Mouse (Mus musculus): ENCODE measurements around the gene Fpgs. TPM values are rescaled to one million over a fixed set of nuclear protein-coding genes. Genes with fewer than 3 reads are reported as not detected.

Gene Fpgs
- polyA plus RNA-seq, 1 experiment from 2014 or later: 19.9 TPM

GRCm38 (mm10) chr2:32691041-32691440, 12.9 kb downstream of the Fpgs start:
- H3K4me1 ChIP-seq: peaks cover 15% of the 10 kb centered on the region
- WGBS: 89% methylated on average over 11 of the region's 11 CpGs
- H3K9me3 ChIP-seq: no peaks in the 10 kb centered on the region
- no peaks in the 10 kb centered on the region for H3K27me3 ChIP-seq
- no peak overlapping the region for H3K4me2 ChIP-seq (replicated peaks)
- ATAC-seq (replicated peaks): no peak
- peaks cover 9% of the 10 kb centered on the region; the same call in 1 of the 2 replicates for H3K36me3 ChIP-seq
- H3K9ac ChIP-seq (replicated peaks): no peak overlapping the region
- no peak overlapping the region for H3K4me3 ChIP-seq
- no peak overlapping the region for H3K27ac ChIP-seq (replicated peaks)

GRCm38 (mm10) chr2:32689420-32689819, 14.5 kb downstream of the Fpgs start:
- H3K4me3 ChIP-seq: no peak overlapping the region
- no peak for ATAC-seq (replicated peaks)
- WGBS: 23% methylated on average over 5 of the region's 5 CpGs
- H3K36me3 ChIP-seq: peaks cover 18% of the 10 kb centered on the region; the same call in 1 of the 2 replicates
- H3K27me3 ChIP-seq: no peaks in the 10 kb centered on the region
- no peaks in the 10 kb centered on the region for H3K9me3 ChIP-seq
- no peak overlapping the region for H3K4me2 ChIP-seq (replicated peaks)
- peaks cover 15% of the 10 kb centered on the region for H3K4me1 ChIP-seq
- H3K27ac ChIP-seq (replicated peaks): no peak overlapping the region
- H3K9ac ChIP-seq (replicated peaks): no peak overlapping the region

GRCm38 (mm10) chr2:32687562-32687961, 16.4 kb downstream of the Fpgs start:
- 96% methylated on average over 8 of the region's 8 CpGs for whole genome bisulfite sequencing
- H3K36me3 ChIP-seq: peaks cover 28% of the 10 kb centered on the region; the same call in 1 of the 2 replicates
- ATAC-seq (replicated peaks): no peak

GRCm38 (mm10) chr2:32686640-32687039, 17.3 kb downstream of the Fpgs start:
- Histone ChIP-seq H3K27me3 (no peaks in the 10 kb centered on the region), H3K4me2 (replicated peaks) (no peak overlapping the region), H3K4me3 (no peak overlapping the region), H3K27ac (replicated peaks) (no peak overlapping the region), H3K4me1 (no peaks in the 10 kb centered on the region), H3K9me3 (no peaks in the 10 kb centered on the region), H3K36me3 (peaks cover 28% of the 10 kb centered on the region; the same call in 1 of the 2 replicates), H3K9ac (replicated peaks) (no peak overlapping the region)
- 93% methylated on average over 6 of the region's 6 CpGs for WGBS
- no peak for ATAC-seq (replicated peaks)

More at GRCm38 (mm10) chr2:32687562-32687961, 16.4 kb downstream of the Fpgs start:
- Histone ChIP-seq H3K4me1 (peaks cover 3% of the 10 kb centered on the region), H3K4me2 (replicated peaks) (no peak overlapping the region), H3K4me3 (no peak overlapping the region), H3K27me3 (no peaks in the 10 kb centered on the region), H3K9me3 (no peaks in the 10 kb centered on the region), H3K9ac (replicated peaks) (no peak overlapping the region), H3K27ac (replicated peaks) (no peak overlapping the region)

GRCm38 (mm10) chr2:32685807-32686206, 18.1 kb downstream of the Fpgs start:
- Histone ChIP-seq H3K4me2 (replicated peaks) (no peak overlapping the region), H3K36me3 (peaks cover 28% of the 10 kb centered on the region; the same call in 1 of the 2 replicates), H3K27me3 (no peaks in the 10 kb centered on the region), H3K4me3 (no peak overlapping the region), H3K9me3 (no peaks in the 10 kb centered on the region), H3K27ac (replicated peaks) (no peak overlapping the region), H3K9ac (replicated peaks) (no peak overlapping the region), H3K4me1 (no peaks in the 10 kb centered on the region)
- no peak for ATAC-seq (replicated peaks)
- 93% methylated on average over 3 of the region's 3 CpGs for WGBS

- Histone ChIP-seq H3K9ac (replicated peaks) (no peak overlapping the region), H3K36me3 (peaks cover 28% of the 10 kb centered on the region; the same call in 1 of the 2 replicates)
- WGBS: 95% methylated on average over 15 of the region's 15 CpGs
Measured at GRCm38 (mm10) chr2:32684681-32685428, 19.1 kb downstream of the Fpgs start.

GRCm38 (mm10) chr2:32683701-32684100, 20.2 kb downstream of the Fpgs start:
- ATAC-seq (replicated peaks): no peak
- H3K4me3 ChIP-seq: no peak overlapping the region
- WGBS: 89% methylated on average over 10 of the region's 10 CpGs
- no peak overlapping the region for H3K9ac ChIP-seq (replicated peaks)
- peaks cover 28% of the 10 kb centered on the region; the same call in 1 of the 2 replicates for H3K36me3 ChIP-seq
- H3K9me3 ChIP-seq: no peaks in the 10 kb centered on the region
- no peaks in the 10 kb centered on the region for H3K4me1 ChIP-seq
- H3K4me2 ChIP-seq (replicated peaks): no peak overlapping the region
- no peaks in the 10 kb centered on the region for H3K27me3 ChIP-seq
- no peak overlapping the region for H3K27ac ChIP-seq (replicated peaks)

More at GRCm38 (mm10) chr2:32684681-32685428, 19.1 kb downstream of the Fpgs start:
- no peaks in the 10 kb centered on the region for H3K27me3 ChIP-seq
- no peak overlapping the region for H3K4me2 ChIP-seq (replicated peaks)
- H3K9me3 ChIP-seq: no peaks in the 10 kb centered on the region
- H3K4me3 ChIP-seq: no peak overlapping the region
- no peaks in the 10 kb centered on the region for H3K4me1 ChIP-seq
- H3K27ac ChIP-seq (replicated peaks): no peak overlapping the region
- ATAC-seq (replicated peaks): no peak

- Histone ChIP-seq H3K4me2 (replicated peaks) (no peak overlapping the region), H3K36me3 (peaks cover 28% of the 10 kb centered on the region; the same call in 1 of the 2 replicates), H3K4me3 (no peak overlapping the region), H3K27ac (replicated peaks) (no peak overlapping the region), H3K9ac (replicated peaks) (no peak overlapping the region), H3K4me1 (no peaks in the 10 kb centered on the region), H3K9me3 (no peaks in the 10 kb centered on the region), H3K27me3 (no peaks in the 10 kb centered on the region)
- no peak for ATAC-seq (replicated peaks)
- 78% methylated on average over 14 of the region's 14 CpGs for WGBS
Measured at GRCm38 (mm10) chr2:32682721-32683417, 21.1 kb downstream of the Fpgs start.

- no peaks in the 10 kb centered on the region for H3K9me3 ChIP-seq
- H3K36me3 ChIP-seq: peaks cover 23% of the 10 kb centered on the region; the same call in 1 of the 2 replicates
- no peaks in the 10 kb centered on the region for H3K27me3 ChIP-seq
- no peaks in the 10 kb centered on the region for H3K4me1 ChIP-seq
- WGBS: 69% methylated on average over 6 of the region's 6 CpGs
- no peak overlapping the region for H3K9ac ChIP-seq (replicated peaks)
- ATAC-seq (replicated peaks): no peak
- no peak overlapping the region for H3K4me2 ChIP-seq (replicated peaks)
- H3K4me3 ChIP-seq: no peak overlapping the region
- no peak overlapping the region for H3K27ac ChIP-seq (replicated peaks)
Measured at GRCm38 (mm10) chr2:32681754-32682153, 22.2 kb downstream of the Fpgs start.

- Histone ChIP-seq H3K27ac (replicated peaks) (no peak overlapping the region), H3K27me3 (no peaks in the 10 kb centered on the region), H3K9me3 (no peaks in the 10 kb centered on the region), H3K4me1 (no peaks in the 10 kb centered on the region), H3K36me3 (peaks cover 18% of the 10 kb centered on the region; the same call in 1 of the 2 replicates), H3K4me2 (replicated peaks) (no peak overlapping the region), H3K4me3 (no peak overlapping the region), H3K9ac (replicated peaks) (no peak overlapping the region)
- 91% methylated on average over 19 of the region's 19 CpGs for WGBS
- ATAC-seq (replicated peaks): no peak; the same call in 1 of the 2 replicates
Measured at GRCm38 (mm10) chr2:32680961-32681650, 22.8 kb downstream of the Fpgs start.

GRCm38 (mm10) chr2:32680051-32680451, 23.9 kb downstream of the Fpgs start:
- WGBS: 58% methylated on average over 7 of the region's 7 CpGs
- H3K36me3 ChIP-seq: peaks cover 16% of the 10 kb centered on the region; the same call in 1 of the 2 replicates
- H3K4me3 ChIP-seq: no peak overlapping the region
- ATAC-seq (replicated peaks): no peak
- H3K4me2 ChIP-seq (replicated peaks): no peak overlapping the region
- H3K9ac ChIP-seq (replicated peaks): no peak overlapping the region
- no peaks in the 10 kb centered on the region for H3K9me3 ChIP-seq
- H3K27ac ChIP-seq (replicated peaks): no peak overlapping the region
- no peaks in the 10 kb centered on the region for H3K27me3 ChIP-seq
- no peaks in the 10 kb centered on the region for H3K4me1 ChIP-seq

GRCm38 (mm10) chr2:32677683-32678082, 26.3 kb downstream of the Fpgs start:
- Histone ChIP-seq H3K36me3 (no peaks in the 10 kb centered on the region), H3K4me2 (replicated peaks) (no peak overlapping the region), H3K9ac (replicated peaks) (no peak overlapping the region), H3K27me3 (no peaks in the 10 kb centered on the region), H3K4me3 (no peak overlapping the region), H3K4me1 (no peaks in the 10 kb centered on the region), H3K27ac (replicated peaks) (no peak overlapping the region), H3K9me3 (no peaks in the 10 kb centered on the region)
- 96% methylated on average over 7 of the region's 7 CpGs for WGBS
- ATAC-seq (replicated peaks): no peak
